Mouse (Mus musculus): ENCODE measurements around the gene Zscan10.
"Not testable (repeated sequence)": the region's sequence is repeated elsewhere in the genome, so short reads cannot be mapped to it uniquely, and the experiment has no call there.

Zscan10 gene

GRCm38 (mm10) chr17:23587253-23587652 is 13.4 kb upstream of the Zscan10 start:
- DNase-seq (ENCODE audit: low read depth): no peak

DNA sequence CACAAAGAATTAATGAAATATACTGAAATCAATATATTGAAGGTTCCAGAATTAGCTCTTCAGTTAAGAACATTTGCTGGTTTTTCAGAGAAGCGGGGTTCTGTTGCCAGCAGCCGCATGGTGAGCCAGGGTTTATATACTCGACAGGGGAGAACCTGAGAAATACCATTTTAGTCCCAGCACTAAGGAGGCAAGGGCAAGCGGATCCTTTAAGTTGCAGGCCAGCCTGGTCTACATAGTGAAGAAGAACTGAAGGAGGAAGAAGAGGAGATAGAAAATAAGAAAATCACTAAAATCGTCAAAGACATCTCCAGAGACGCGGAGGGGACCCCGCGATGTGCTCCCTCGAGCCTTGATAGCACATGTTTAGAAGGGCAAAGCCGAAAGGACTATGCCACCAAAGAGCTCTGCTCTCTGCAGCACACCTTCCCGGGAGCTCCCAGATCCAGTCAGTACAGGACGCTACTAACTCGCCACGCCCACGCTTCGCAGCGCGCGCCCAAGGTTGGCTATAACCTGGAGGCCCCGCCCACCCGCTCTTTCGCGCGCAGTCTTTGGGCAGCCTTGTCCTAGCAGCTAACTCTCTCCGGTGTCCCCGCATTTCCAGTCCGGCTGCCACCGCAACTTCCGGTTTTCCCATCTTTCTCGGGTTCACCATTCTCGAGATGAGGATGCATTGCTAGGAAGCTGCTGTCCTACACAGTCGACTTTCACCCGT is 8.3 kb upstream of the Zscan10 start:
- DNase-seq (ENCODE audit: low read depth): peak; percentile 94

GRCm38 (mm10) chr17:23592926-23593300 is 7.7 kb upstream of the Zscan10 start:
- no peak for DNase-seq (ENCODE audit: low read depth)

GRCm38 (mm10) chr17:23595139-23595538 is 5.5 kb upstream of the Zscan10 start:
- DNase-seq (ENCODE audit: low read depth): not testable (repeated sequence)

- DNase-seq (ENCODE audit: low read depth): peak; percentile 94
Measured at GRCm38 (mm10) chr17:23598582-23599552, 1.8 kb upstream of the Zscan10 start, which contains the start of gene Zfp13. Zfp13 (minus strand) TSS chr17:23599487.

DNA sequence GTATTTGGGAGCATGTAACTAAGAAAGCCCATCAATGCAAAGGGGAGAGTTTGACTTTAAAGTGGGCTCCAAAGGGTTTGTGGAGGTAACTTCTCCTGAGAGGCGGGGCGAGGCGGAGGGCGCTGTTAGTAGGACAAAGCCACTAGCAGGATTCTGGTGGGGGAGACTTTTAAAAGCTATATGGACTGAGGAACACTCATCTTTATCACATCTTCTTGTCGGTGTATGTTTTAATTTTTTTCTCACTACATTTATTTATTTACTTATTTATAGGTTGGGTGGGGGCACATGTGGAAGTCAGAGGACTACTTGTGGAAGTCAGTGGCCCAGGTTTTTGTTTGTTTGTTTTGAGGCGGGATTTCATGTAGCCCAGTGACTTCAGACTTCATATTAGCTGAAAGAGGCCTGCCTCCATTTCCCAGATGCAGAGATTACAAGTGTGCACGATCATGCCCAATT is 1.0 kb upstream of the Zscan10 start:
- no peak for DNase-seq (ENCODE audit: low read depth)

DNA sequence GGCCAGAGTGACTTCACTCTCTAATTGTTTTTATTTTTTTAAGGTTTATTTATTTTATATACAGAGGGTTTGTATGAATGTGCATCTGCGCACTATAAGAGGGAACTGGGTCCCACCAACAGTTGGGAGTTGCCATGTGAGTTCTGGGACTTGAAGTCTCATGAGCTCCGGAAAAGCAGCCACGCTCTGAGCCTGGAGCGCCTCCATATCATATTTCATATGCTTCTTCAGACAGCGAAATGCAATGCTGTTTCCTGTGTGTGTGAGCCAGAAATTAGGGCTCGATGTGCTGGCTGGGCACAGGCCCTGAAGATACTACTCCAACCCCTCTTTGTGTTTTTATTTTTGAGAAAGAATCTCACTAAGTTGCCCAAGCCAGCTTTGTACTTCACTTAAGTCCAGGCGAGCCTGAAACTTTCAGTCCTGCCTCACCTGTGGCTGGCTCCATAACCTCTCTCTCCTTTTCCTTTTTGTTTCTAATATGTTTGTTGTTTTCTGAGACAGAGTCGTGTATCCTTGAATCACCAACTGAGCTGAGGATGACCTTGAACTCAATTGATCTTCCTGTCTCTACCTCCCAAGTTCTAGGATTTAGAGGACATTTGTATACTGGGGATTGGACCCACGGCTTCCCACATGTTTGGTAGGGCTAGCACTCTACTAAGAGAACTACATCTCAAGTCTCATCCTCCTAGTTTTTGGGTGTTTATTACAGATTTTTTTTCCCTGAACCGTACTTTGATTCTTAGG is 1.4 kb downstream of the Zscan10 start:
- DNase-seq (ENCODE audit: low read depth): peak; percentile 20

- no peak for DNase-seq (ENCODE audit: low read depth)
Measured at GRCm38 (mm10) chr17:23603077-23603476, 2.4 kb downstream of the Zscan10 start.

DNA sequence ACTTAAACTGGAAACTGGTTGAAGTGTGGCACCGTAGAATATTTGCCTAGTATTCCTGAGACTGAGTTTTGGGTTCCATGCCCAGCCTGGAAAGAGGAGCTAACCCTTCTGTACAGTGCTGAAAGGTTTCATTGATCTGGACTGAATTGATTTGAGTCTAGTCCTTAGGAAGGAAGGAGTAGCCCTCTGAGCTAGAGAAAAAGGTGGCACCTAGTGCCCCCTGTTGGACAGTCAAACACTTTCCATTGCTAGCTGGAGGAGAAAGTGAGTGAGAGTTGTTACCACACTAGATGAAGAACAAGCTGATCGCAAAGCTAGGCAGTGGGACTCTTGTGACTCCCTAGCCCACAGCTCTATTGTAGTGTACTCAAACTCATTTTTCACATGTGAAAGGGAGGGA is 2.9 kb downstream of the Zscan10 start:
- DNase-seq (ENCODE audit: low read depth): peak; percentile 74

- no peak for DNase-seq (ENCODE audit: low read depth)
Measured at GRCm38 (mm10) chr17:23604394-23604793, 3.7 kb downstream of the Zscan10 start.

DNA sequence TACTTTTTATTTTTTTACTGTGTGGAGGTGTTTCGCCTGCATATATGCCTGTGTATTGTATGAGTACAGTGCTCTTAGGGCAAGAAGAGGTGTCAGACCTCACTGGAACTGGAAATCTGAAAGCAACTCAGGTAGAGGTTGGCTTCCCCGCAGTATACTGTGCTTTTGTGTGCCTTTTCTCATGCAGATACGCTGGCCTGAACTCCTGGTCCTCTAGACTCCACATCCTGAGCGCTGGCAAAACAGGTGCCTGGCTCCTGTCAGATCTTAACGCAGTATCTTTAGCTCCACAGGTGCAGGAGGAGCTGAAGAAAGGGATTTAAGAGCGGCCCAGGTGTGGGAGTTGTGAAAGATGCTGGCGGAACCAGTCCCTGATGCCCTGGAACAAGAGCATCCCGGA is 4.6 kb downstream of the Zscan10 start:
- DNase-seq (ENCODE audit: low read depth): no peak

DNA sequence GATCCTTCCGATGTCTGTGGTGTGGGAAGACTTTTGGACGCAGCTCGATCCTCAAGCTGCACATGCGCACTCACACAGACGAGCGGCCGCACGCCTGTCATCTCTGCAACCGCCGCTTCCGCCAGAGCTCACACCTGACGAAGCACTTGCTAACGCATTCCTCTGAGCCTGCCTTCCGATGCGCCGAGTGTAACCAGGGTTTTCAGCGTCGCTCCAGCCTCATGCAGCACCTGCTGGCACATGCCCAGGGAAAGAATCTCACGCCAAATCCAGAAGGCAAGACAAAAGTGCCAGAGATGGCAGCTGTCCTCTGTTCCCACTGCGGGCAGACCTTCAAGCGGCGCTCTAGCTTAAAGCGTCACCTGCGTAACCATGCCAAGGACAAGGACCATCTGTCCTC is 9.0 kb downstream of the Zscan10 start:
- no peak for DNase-seq (ENCODE audit: low read depth)

DNA sequence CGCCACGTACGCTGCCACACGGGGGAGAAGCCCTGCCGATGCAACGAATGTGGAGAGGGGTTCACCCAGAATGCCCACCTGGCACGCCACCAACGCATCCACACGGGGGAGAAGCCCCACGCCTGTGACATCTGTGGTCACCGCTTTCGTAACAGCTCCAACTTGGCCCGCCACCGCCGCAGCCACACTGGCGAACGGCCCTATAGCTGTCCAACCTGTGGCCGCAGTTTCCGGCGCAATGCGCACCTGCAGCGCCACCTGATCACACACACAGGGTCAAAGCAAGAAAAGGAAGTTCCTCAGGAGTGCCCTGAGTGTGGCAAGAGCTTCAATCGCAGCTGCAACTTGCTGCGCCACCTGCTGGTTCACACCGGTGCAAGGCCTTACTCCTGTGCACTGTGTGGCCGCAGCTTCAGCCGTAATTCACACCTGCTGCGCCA is 9.7 kb downstream of the Zscan10 start:
- DNase-seq (ENCODE audit: low read depth): peak; percentile 77

- DNase-seq (ENCODE audit: low read depth): no peak
Measured at GRCm38 (mm10) chr17:23617087-23617486, 16.4 kb downstream of the Zscan10 start.

DNA sequence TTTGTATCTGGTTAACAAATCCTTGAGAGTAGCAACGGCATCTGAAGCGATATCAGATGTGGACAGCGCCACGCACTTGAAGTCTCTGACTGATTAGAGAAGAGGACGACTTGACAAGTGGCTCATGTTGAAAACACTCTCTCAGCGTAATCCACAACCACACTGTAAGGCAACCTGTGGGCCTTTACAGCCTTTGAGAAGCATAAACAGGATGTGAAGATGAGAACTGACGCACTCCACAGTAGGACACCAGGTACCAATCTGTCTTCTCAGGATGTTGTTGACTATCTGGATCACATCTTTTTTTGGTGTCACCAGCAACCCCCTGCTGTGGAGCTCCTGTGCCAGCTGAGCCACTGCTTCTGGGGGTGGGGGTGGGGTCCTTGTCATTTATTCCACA is 19.7 kb downstream of the Zscan10 start:
- DNase-seq (ENCODE audit: low read depth): no peak

- no peak for DNase-seq (ENCODE audit: low read depth)
Measured at GRCm38 (mm10) chr17:23627813-23628212, 27.2 kb downstream of the Zscan10 start.

- DNase-seq (ENCODE audit: low read depth): peak; percentile 89
Measured at GRCm38 (mm10) chr17:23630195-23631020, 29.8 kb downstream of the Zscan10 start.

DNA sequence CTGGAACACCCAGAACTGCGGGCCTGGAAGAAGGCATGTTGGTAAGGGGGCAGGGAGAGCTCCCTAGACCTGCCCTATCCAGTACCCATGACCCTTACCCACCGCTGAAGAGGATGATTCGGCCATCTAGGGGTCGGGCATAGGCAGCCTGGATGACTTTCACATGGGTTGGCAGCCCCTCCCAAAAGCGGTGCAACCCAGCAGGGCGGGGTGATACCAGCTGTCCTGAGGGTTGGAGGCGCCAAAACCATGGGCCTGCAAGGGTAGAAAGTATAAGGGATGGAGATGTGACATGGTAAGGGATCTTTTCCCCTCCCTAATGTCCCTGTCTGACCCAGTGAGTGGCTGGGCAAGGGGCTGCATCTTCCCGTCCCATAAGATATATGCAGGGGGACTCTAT is 30.6 kb downstream of the Zscan10 start:
- DNase-seq (ENCODE audit: low read depth): no peak

DNA sequence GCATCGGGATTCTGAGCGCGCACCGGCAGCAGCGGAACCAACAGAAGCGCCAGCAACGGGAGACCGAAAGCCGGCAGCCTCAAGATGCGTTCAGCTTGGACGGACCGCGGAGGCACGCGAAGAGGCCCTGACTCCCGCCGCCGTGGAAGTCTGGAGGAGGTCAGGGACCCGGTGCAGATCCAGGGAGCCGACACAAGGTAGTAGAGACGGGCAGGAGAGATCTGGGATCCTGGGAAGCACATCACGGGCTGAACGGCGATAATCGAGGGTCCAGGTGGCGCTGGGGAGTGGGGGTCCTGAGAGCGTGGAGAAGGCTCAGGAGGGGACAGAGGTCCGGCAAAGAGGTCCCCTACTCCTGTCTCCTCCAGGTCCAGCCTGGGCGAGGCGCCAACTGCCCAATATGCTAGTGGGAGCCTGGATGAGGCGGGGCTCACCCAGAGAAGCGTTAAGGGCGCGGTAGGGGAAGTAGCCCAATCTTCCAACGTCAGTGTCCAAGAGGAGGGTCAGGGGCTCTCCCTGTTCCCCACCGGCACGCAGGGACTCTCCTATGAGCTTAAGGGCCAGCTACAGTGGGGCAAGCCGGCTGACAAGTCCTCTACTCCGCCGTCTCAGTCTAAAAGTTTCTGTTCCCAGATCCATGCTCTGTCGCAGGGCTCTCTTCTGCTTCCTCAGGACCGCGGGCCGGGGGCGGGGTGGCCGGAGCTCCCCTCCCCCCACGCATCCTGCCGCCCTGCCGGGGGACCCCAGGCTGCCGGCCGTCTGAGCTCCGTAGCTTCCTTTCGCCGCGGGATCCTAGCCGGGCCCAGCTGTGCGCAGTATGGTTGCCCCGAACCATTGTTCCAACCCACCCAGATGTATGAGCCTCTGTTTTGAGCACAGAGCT is 44.2 kb downstream of the Zscan10 start, which contains the start of gene Mmp25:
Gene Mmp25 (minus strand): TSS at position 665 of the 883 bp plus-strand sequence.
- no peak for DNase-seq (ENCODE audit: low read depth)

- no peak for DNase-seq (ENCODE audit: low read depth)
Measured at GRCm38 (mm10) chr17:23645894-23646293, 45.2 kb downstream of the Zscan10 start.
